Mouse (Mus musculus): ENCODE results near the gene Fbxo6. TPM values are rescaled to one million over a fixed set of nuclear protein-coding genes. Genes with fewer than 3 reads are reported as not detected.

Fbxo6 gene
- total RNA-seq, 2 experiments from 2014 or later, result 26.8 to 33.5 TPM

DNA sequence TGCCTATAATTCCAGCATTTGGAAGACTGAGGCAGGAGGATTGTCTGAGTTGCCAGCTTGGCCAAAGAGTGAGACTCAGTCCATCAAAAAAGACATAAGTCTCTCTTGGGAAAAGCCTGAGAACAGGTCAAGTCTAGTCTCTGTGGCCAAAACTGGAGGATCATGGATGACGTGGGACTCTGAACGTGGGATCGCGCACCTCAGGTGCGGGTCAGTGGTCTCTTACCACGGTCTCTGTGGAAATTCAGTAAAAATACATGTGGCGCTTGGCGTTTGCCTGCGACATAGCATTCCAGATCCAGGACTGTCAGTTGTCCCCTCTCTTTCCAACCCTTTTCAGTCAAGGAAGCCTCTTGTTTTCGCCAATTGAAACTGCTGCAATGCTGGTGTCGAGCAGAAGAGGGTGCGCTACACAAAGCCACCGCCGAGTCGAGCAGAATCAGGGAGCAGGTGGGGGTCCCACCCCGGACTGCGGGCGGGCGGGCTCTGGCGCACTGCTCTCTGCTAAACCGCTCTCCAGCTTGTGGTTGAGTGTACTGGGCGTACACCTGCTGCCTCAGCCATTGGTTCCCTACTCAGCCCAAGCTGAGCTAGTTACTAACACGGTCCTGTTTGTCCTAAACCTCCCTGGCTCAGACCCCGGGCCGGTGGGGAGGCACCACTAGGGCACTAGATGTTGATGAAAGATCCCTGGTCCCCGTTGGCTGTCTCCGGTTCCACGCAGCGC, 50.0 kb downstream of the Fbxo6 start:
- intact Hi-C loops (cut with DNase I), result loop anchor here (10.0 kb wide), 1 partner anchor 333 kb away; no protein-coding TSS in a partner anchor
- peak; percentile 55 to 64 for DNase-seq (ENCODE audit: low spot score in 2 of 2)

DNA sequence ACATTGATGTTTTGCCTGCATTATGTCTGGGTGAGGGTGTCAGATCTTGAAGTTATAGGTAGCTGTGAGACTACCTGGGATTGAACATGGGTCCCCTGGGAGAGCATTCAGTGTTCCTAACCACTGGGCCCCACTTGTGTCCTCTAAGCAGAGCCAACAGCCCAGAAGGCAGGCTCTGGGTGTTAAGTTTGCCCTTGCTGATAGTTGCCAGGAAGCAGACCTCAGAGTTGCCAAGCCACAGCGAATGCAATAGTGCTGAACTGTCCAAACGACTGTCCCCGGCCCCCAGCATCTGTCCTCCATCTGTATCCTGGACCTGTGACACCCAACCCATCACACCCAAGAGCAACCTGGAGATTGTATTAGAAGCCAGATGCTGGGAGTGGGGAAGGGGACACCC, 53.3 kb downstream of the Fbxo6 start:
- DNase-seq (ENCODE audit: low spot score in 2 of 2), result no peak
- intact Hi-C loops (cut with DNase I), result no loop called here

DNA sequence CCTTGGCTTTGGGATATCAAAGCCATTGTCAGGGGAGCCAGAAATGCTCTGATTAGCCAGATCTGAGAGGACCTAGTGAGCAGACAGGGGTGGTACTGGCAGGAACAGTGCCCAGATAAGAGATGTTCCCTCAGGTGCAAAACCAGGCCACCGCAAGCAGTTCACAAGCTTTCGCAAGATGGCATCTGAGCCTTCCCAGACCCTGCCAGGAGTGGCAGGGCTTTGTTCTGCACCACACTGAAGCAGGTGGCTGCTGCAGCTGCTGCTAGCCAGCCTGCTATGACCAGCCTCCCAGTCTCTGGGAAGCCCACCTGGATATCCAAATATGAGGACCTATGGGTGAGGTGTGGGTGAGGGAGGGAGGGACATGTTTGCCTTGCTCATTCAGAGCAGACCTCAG, 54.0 kb downstream of the Fbxo6 start:
- intact Hi-C loops (cut with DNase I), result no loop called here
- no peak for DNase-seq (ENCODE audit: low spot score in 2 of 2)

Small RNA genes lying within 50 kb of the gene (microRNA-seq; reads per million reads assigned to microRNA genes)
- not detected for gene Mir7022

Other genes starting within 250 kb of the Fbxo6 start
- gene Mfn2, start 247.4 kb downstream of the Fbxo6 start, total RNA-seq (2021), result 100 to 1,000 TPM; 181 to 206 TPM
- gene Plod1, start 215.4 kb downstream of the Fbxo6 start, total RNA-seq (2021), result 10 to 100 TPM; 15.7 to 16.5 TPM
- 10 to 100 TPM; 27.4 to 29.1 TPM for gene 2510039O18Rik, start 211.2 kb downstream of the Fbxo6 start, total RNA-seq (2021)
- not detected for gene Nppb, start 166.4 kb downstream of the Fbxo6 start, total RNA-seq (2021)
- gene Nppa, start 151.4 kb downstream of the Fbxo6 start, total RNA-seq (2021), result not detected
- gene Clcn6, start 113.3 kb downstream of the Fbxo6 start, total RNA-seq (2021), result 10 to 100 TPM; 77.1 to 79.7 TPM
- 10 to 100 TPM; 26.6 to 38.0 TPM for gene Mthfr, start 113.1 kb downstream of the Fbxo6 start, total RNA-seq (2021)
- 1 to 10 TPM; 5.9 to 7.7 TPM for gene Agtrap, start 64.1 kb downstream of the Fbxo6 start, total RNA-seq (2021)
- gene Mad2l2, start 21.8 kb downstream of the Fbxo6 start, total RNA-seq (2021), result 10 to 100 TPM; 14.7 to 15.2 TPM
- under 1 TPM; 0.43 to 0.47 TPM for gene Draxin, start 21.4 kb downstream of the Fbxo6 start, total RNA-seq (2021)
- 100 to 1,000 TPM; 143 to 156 TPM for gene Fbxo44, start 8.3 kb upstream of the Fbxo6 start, total RNA-seq (2021)
- gene Fbxo2, start 8.5 kb upstream of the Fbxo6 start, total RNA-seq (2021), result 100 to 1,000 TPM in 1 of 2 experiments, 10 to 100 TPM in 1; 96.6 to 113 TPM
- gene Disp3, start 135.8 kb upstream of the Fbxo6 start, total RNA-seq (2021), result 10 to 100 TPM; 24.3 to 34.8 TPM

All from left cerebral cortex, postnatal 36 days (tissue).